Mouse (Mus musculus) midbrain, embryonic 11.5 days (tissue): ENCODE results near the gene Myof. TPM values are rescaled to one million over a fixed set of nuclear protein-coding genes. Genes with fewer than 3 reads are reported as not detected.
A peak's percentile ranks its signal among the peaks of the same experiment; 100 is the strongest.

Experiments
- ATAC-seq: fragments of 200-750 bp; cut with Nextera tagmentation; 2 replicates; pipeline ENCODE4 v1.8.0; 2017; ENCODE audit warnings: moderate TSS enrichment, moderate library complexity; ENCODE audit not compliant: low FRiP score
- DNase-seq: peaks from one replicate; pipeline ENCODE4 v3.0.0; 2015; ENCODE audit warnings: low spot score; ENCODE audit errors: missing footprints
- H3K27ac ChIP-seq: fragments of 300-500 bp; sonication (generic); 2 replicates; pipeline ENCODE4 v1.5.1; 2014; ENCODE audit warnings: low read depth, low read length
- H3K27me3 ChIP-seq: fragments of 300-500 bp; sonication (generic); 2 replicates; pipeline ENCODE4 v1.6.1; 2014; ENCODE audit warnings: mild to moderate bottlenecking, low read length, moderate library complexity, mixed read lengths; ENCODE audit not compliant: control insufficient read depth, insufficient read depth
- H3K36me3 ChIP-seq: fragments of 300-500 bp; sonication (generic); 2 replicates; pipeline ENCODE4 v1.6.1; 2014; ENCODE audit warnings: mild to moderate bottlenecking, low read length, moderate library complexity, mixed read lengths; ENCODE audit not compliant: control insufficient read depth, insufficient read depth
- H3K4me1 ChIP-seq: fragments of 300-500 bp; sonication (generic); 2 replicates; pipeline ENCODE4 v1.6.1; 2014; ENCODE audit warnings: low read length; ENCODE audit not compliant: control insufficient read depth, insufficient read depth
- H3K4me2 ChIP-seq: fragments of 300-500 bp; sonication (generic); 2 replicates; pipeline ENCODE4 v1.6.1; 2014; ENCODE audit warnings: mild to moderate bottlenecking, moderate library complexity
- H3K4me3 ChIP-seq: fragments of 300-500 bp; sonication (generic); 2 replicates; pipeline ENCODE4 v1.5.1; 2014; ENCODE audit warnings: low read depth, low read length
- H3K9ac ChIP-seq: fragments of 300-500 bp; sonication (generic); 2 replicates; pipeline ENCODE4 v1.6.1; 2014; ENCODE audit warnings: low read length
- H3K9me3 ChIP-seq: fragments of 300-500 bp; sonication (generic); 2 replicates; pipeline ENCODE4 v1.6.1; 2016; ENCODE audit warnings: low read length; ENCODE audit not compliant: control insufficient read depth
- WGBS: fragments of 180-500 bp; shearing (Covaris S2); extraction: QIAGEN DNeasy Blood & Tissue Kit; methylation state at CpG from one replicate; pipeline ENCODE4 v1.1.7; 2014; 5-methylcytosine and 5-hydroxymethylcytosine counted together
- polyA plus RNA-seq: library from polyadenylated mRNA; unstranded; fragments of >200 nt; fragmentation: Nextera tagmentation; extraction: Ambion mirVana; gene quantifications from 2 replicates; pipeline ENCODE4 v1.2.1, GENCODE M21; 2014

The Myof gene
- polyA plus RNA-seq, 1 experiment from 2014 or later, result 3.3 TPM

- no peaks in the 10 kb centered on the region for H3K9me3 ChIP-seq
- 0 out of 2 replicates have a peak overlapping the region, but pooled peaks have one; percentile 3 for H3K4me2 ChIP-seq
- H3K4me3 ChIP-seq, result no peak overlapping the region
- ATAC-seq (no peak), DNase-seq (peak; percentile 82)
- 35% methylated on average over 17 of the region's 17 CpGs for WGBS
- H3K4me1 ChIP-seq, result peaks cover 7% of the 10 kb centered on the region
- no peaks in the 10 kb centered on the region for H3K27me3 ChIP-seq
- no peaks in the 10 kb centered on the region for H3K36me3 ChIP-seq
- no peak overlapping the region for H3K27ac ChIP-seq
- no peak overlapping the region for H3K9ac ChIP-seq
These were observed 135.7 kb downstream of the Myof start for GRCm38 (mm10) chr19:37907451-37908320.

- Histone ChIP-seq H3K27me3 (peaks cover 3% of the 10 kb centered on the region; the same call in 1 of the 2 replicates), H3K4me3 (no peak overlapping the region), H3K9me3 (no peaks in the 10 kb centered on the region), H3K4me1 (peaks cover 7% of the 10 kb centered on the region), H3K36me3 (no peaks in the 10 kb centered on the region), H3K9ac (no peak overlapping the region), H3K27ac (no peak overlapping the region), H3K4me2 (no peak overlapping the region)
- DNase-seq (peak; percentile 72), ATAC-seq (no peak)
- WGBS, result 77% methylated on average over 3 of the region's 3 CpGs
These were observed 136.5 kb downstream of the Myof start for GRCm38 (mm10) chr19:37906916-37907315.

GRCm38 (mm10) chr19:37896081-37896480 is 147.3 kb downstream of the Myof start:
- DNase-seq (peak; percentile 90), ATAC-seq (peak; percentile 85)
- Histone ChIP-seq H3K4me2 (no peak overlapping the region), H3K4me3 (no peak overlapping the region), H3K36me3 (no peaks in the 10 kb centered on the region), H3K27me3 (peaks cover 61% of the 10 kb centered on the region), H3K9me3 (no peaks in the 10 kb centered on the region), H3K9ac (no peak overlapping the region), H3K4me1 (peaks cover 6% of the 10 kb centered on the region), H3K27ac (peak overlapping the region; percentile 12; the same call in 1 of the 2 replicates)
- 20% methylated on average over 7 of the region's 7 CpGs for WGBS

GRCm38 (mm10) chr19:37891006-37891405 is 152.4 kb downstream of the Myof start:
- no peak for ATAC-seq
- H3K36me3 ChIP-seq, result no peaks in the 10 kb centered on the region
- no peak overlapping the region for H3K4me3 ChIP-seq
- no peak overlapping the region for H3K27ac ChIP-seq
- H3K4me1 ChIP-seq, result peaks cover under 1% of the 10 kb centered on the region
- WGBS, result 82% methylated on average over 2 of the region's 2 CpGs
- no peak for DNase-seq
- no peak overlapping the region for H3K9ac ChIP-seq
- no peaks in the 10 kb centered on the region for H3K9me3 ChIP-seq
- H3K4me2 ChIP-seq, result no peak overlapping the region
- peaks cover 54% of the 10 kb centered on the region for H3K27me3 ChIP-seq

- H3K27ac ChIP-seq, result no peak overlapping the region
- no peak overlapping the region for H3K9ac ChIP-seq
- WGBS, result 18% methylated on average over 15 of the region's 15 CpGs
- H3K27me3 ChIP-seq, result peaks cover 48% of the 10 kb centered on the region
- no peak for ATAC-seq
- H3K9me3 ChIP-seq, result no peaks in the 10 kb centered on the region
- peak overlapping the region; percentile 32 for H3K4me2 ChIP-seq
- no peak overlapping the region for H3K4me3 ChIP-seq
- no peaks in the 10 kb centered on the region for H3K36me3 ChIP-seq
- DNase-seq, result peak; percentile 97
- no peaks in the 10 kb centered on the region; the same call in 1 of the 2 replicates for H3K4me1 ChIP-seq
These were observed 156.8 kb downstream of the Myof start for GRCm38 (mm10) chr19:37886355-37887120.

GRCm38 (mm10) chr19:37881431-37882081 is 161.8 kb downstream of the Myof start:
- H3K27ac ChIP-seq, result no peak overlapping the region
- H3K9me3 ChIP-seq, result no peaks in the 10 kb centered on the region
- no peaks in the 10 kb centered on the region for H3K36me3 ChIP-seq
- 3% methylated on average over 9 of the region's 9 CpGs for WGBS
- DNase-seq (no peak), ATAC-seq (no peak)
- no peak overlapping the region for H3K4me3 ChIP-seq
- H3K4me2 ChIP-seq, result no peak overlapping the region
- H3K4me1 ChIP-seq, result peaks cover 7% of the 10 kb centered on the region; the same call in 1 of the 2 replicates
- H3K27me3 ChIP-seq, result peaks cover 73% of the 10 kb centered on the region
- no peak overlapping the region for H3K9ac ChIP-seq

GRCm38 (mm10) chr19:37877511-37878167 is 165.7 kb downstream of the Myof start:
- Histone ChIP-seq H3K9ac (no peak overlapping the region), H3K27me3 (peaks cover 49% of the 10 kb centered on the region), H3K27ac (no peak overlapping the region), H3K4me3 (no peak overlapping the region), H3K4me2 (peak overlapping the region; percentile 17; the same call in 1 of the 2 replicates), H3K4me1 (peaks cover 7% of the 10 kb centered on the region; the same call in 1 of the 2 replicates), H3K9me3 (no peaks in the 10 kb centered on the region), H3K36me3 (no peaks in the 10 kb centered on the region)
- DNase-seq, result peak; percentile 90
- 4% methylated on average over 20 of the region's 20 CpGs for WGBS
- ATAC-seq, result no peak

- Histone ChIP-seq H3K27me3 (peaks cover 49% of the 10 kb centered on the region), H3K9me3 (no peaks in the 10 kb centered on the region), H3K4me2 (no peak overlapping the region), H3K36me3 (no peaks in the 10 kb centered on the region), H3K4me3 (no peak overlapping the region), H3K4me1 (peaks cover 7% of the 10 kb centered on the region; the same call in 1 of the 2 replicates), H3K27ac (no peak overlapping the region), H3K9ac (no peak overlapping the region)
- ATAC-seq (no peak), DNase-seq (peak; percentile 81)
- 61% methylated on average over 6 of the region's 6 CpGs for WGBS
These were observed 166.7 kb downstream of the Myof start for GRCm38 (mm10) chr19:37876605-37877245.
